Mouse (Mus musculus) lung, adult 2 months (tissue): Measurements from ENCODE around the gene Hk1.

Source experiments
- CTCF ChIP-seq: fragments of 200-500 bp; IDR thresholded peaks from 2 replicates; pipeline ENCODE4 v1.5.1; 2011; ENCODE audit warnings: mild to moderate bottlenecking, low read length, control low read depth; ENCODE audit not compliant: insufficient read depth
- POLR2A ChIP-seq: fragments of 200-500 bp; IDR thresholded peaks from 2 replicates; pipeline ENCODE4 v1.6.1; 2011; ENCODE audit warnings: low read depth, mild to moderate bottlenecking, control low read depth, low read length, borderline replicate concordance; ENCODE audit errors: extremely low read depth

- TF ChIP-seq CTCF: no peak
- no peak for TF ChIP-seq POLR2A
Observed at GRCm38 (mm10) chr10:62418831-62419356, 39.2 kb upstream of the Hk1 start.
